Mouse (Mus musculus): ENCODE data around the gene Ube2m.

- TF ChIP-seq TAL1 (IDR thresholded peaks at IDR 0.05; ENCODE audit: low read length) (no peak), GATA1 (IDR thresholded peaks at IDR 0.05; ENCODE audit: low read length) (no peak)
Measured at GRCm38 (mm10) chr7:12998851-12999250, 39.2 kb downstream of the Ube2m start, which contains the start of gene Trim28.
